Mouse (Mus musculus) neutrophil, adult 59 days (primary cell): Measurements from ENCODE around the gene Akt2. TPM values are rescaled to one million over a fixed set of nuclear protein-coding genes. Genes with fewer than 3 reads are reported as not detected.

ENCODE experiments used
- total RNA-seq, 2 experiments: library from RNA; stranded (reverse); gene quantifications; 1 replicate in 1 of 2; 2 replicates in 1 of 2; pipeline ENCODE4 v1.2.4; 2023

Gene Akt2
- total RNA-seq: 100 to 1,000 TPM; 109 to 111 TPM

DNA sequence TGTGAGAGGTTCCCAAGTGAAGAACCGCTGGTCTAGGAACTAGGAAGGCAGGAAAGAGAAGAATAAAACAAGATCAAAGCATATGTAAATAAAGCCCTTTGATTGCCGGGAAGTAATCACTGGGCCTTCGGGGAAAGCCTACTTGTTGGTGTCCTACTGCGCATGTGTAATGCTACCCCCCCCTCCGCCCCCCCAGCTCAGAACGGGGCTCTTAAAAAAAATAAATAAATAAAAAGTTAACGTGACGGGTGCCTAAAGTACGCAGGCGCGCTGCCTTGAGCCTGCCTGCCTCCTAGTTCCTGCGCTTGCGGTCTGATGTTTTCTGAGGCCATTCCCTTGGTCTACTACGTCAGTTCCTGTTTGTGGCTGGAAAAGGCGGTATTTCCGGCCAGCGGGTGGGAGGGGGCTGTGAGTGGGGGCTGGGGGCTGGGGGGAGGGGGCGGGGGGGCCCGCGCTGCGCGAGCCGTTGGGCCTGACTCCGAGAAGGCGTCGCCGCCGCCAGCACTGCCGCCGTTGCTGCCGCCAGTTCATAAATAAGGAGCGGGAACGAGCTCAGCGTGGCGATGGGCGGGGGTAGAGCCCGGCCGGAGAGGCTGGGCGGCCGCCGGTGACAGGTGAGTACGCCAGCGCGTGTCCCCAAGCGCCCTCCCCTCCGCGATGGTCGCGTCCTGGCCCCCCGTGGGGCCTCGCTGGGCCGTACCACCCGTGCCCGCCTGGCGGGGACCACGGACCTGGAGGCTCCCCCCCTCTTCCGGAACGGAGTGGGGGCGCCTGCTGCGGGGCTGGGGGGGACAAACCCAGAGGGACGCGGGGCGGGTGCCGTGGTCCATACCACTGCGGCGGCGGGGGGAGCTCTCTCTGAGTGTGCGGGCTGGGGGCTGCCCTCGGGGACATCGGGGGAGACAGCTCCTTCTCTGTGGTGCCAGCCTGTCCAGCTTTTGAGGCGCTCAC, at the start of gene Akt2:
TSS of gene Akt2 (plus strand) at position 287 of the 951 bp plus-strand sequence.

DNA sequence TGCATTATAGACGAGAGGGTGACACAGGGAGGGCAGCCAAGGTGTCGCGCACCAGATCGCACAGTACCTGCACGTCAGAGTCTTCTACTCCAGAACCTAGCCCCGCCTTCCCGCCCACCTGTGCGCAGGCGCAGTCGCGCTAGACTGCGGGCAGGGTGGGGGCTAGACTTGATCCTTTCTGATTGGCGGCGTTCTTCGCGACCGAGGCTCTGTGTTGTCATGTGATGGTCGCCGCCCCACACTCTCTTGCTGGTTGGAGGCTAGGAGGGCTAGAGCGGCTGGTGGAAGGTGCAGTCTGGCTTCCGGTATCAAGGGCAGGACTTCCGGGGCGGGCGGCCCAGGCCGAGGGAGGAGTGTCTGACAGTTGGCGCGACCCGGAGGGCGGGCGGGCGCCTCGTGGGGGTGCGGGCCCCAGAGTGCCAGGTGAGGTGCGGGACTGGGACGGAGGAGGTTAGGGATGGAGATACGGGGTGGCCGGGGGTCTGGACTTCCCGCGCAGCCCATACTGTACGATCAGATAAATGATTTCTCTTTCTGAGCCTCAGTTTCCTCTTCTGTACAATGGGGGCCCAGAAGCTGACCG, 38.3 kb upstream of the Akt2 start, which contains the start of the genes Pld3 and 2310022A10Rik:
TSS of gene Pld3 (minus strand) at position 288 of the 583 bp plus-strand sequence.
TSS of gene 2310022A10Rik (plus strand) at position 303 of the 583 bp plus-strand sequence.

DNA sequence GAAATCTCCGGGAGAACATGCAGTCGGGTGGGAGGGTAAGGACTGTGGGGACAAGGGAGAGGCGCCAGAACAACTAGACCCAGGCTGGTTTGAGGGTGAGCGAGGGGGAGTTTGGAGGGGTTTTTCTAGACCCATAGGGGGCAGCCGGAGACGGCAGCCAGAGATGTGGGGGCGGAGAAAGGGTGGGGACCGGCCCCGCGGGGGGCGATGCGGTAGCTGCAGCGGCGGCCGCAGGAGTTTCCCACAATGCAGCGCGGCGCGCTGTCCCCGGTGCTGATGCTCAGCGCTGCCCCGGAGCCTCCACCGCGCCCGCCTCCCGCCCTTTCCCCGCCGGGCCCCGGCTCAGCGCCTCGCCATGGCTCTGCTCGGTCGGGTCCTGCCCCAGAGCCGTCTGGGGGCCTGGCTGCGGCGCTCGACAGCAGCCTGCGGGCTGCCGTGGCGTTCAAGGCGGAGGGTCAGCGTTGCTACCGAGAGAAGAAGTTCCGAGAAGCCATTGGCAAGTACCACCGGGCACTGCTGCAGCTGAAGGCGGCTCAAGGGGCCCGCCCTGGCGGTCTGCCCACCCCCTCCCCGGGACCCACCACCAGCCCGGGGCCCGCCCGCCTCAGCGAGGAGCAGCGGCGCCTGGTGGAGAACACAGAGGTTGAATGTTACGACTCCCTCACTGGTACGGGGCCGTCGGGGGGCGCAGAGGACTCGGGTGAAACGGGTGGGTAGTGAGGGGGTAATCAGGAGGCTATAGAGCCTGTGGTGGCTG, 62.5 kb downstream of the Akt2 start, which contains the start of gene Ttc9b:
TSS of gene Ttc9b (plus strand) at position 235 of the 757 bp plus-strand sequence.

DNA sequence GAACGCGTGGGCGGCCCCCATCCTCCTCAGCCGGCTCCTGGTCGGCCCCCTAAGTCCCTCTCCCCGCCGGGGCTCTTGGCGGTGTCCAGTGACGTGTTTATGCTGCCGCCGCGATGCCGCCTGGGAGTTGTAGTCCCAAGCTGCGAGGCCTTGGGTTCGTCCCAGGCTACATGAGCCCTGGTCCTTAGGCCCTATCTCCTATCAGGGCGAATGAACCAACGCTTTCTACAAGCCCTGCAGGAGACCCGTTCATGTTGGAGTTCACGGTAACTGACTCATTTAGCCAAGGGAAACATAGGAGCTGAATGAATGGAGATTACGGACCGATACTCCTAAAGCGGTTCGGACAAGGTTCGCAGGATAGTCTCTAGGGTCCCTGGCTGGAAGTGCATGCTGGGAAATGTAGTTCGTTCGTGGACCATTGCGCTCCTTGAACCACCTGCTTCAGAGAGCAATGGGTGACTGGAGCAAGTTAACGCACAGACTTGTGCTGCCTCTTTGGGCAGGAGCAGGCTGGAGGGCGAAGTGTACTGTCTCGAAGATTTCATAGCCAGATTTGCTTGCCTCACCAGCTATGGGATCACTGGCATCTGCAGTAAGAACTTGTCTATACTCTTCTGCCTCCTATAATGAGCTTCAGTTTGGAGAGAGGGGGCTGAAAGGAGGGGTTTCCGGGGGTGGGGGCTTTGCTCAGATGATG, 83.3 kb downstream of the Akt2 start, which contains the start of gene Map3k10:
TSS of gene Map3k10 (minus strand) at position 77 of the 700 bp plus-strand sequence.

DNA sequence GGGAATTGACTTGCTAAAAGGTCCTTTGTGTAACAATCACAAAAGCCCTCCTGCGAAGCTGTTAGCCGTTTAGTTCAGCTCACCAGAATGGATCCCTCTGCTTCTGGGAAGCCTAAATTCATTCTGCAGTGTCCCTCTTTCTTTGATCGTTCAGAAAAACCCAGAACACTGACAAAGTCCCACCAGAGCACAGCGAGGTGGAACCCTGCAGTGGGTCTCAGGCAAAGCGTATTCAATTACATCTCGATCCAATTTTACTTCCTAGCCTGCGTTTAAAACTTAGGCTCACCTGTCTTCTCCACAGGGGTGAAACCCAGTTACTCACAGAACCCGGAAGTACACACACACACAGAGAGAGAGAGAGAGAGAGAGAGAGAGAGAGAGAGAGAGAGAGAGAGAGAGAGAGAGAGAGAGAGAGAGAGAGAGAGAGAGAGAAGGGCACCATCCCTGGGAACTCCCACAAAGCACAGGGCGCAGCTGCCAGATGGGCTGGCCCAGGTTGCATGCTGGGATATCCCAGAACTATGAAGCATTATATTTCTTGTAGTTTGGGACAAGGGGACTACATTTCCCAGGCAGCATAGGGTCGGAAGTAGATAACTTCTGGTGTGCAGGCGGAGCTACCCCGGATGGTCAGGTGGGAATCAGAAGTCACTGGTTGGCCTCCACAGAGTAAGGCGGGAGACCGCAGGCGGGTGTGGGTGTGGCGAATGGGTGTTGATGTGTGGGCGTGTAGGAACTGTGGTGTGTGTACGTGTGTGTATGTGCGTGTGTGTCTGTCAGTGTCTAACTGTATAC, 97.7 kb downstream of the Akt2 start, which contains the start of gene Zfp607b:
TSS of gene Zfp607b (plus strand) at position 526 of the 798 bp plus-strand sequence.

Other genes starting within 250 kb of the Akt2 start
- gene Shkbp1, start 235.5 kb upstream of the Akt2 start, total RNA-seq: 100 to 1,000 TPM; 100 to 108 TPM
- gene Gm20479, start 234.1 kb upstream of the Akt2 start, total RNA-seq: 10 to 100 TPM in 1 of 2 experiments, not detected in 1; 10.9 TPM
- under 1 TPM; 0.07 to 0.09 TPM for gene Sptbn4, start 143.9 kb upstream of the Akt2 start, total RNA-seq
- 10 to 100 TPM; 31.2 to 58.3 TPM for gene Blvrb, start 143.6 kb upstream of the Akt2 start, total RNA-seq
- 10 to 100 TPM; 27.9 to 32.9 TPM for gene Sertad3, start 117.8 kb upstream of the Akt2 start, total RNA-seq
- 10 to 100 TPM; 43.3 to 43.4 TPM for gene Sertad1, start 104.6 kb upstream of the Akt2 start, total RNA-seq
- gene Prx, start 92.2 kb upstream of the Akt2 start, total RNA-seq: under 1 TPM; 0.68 to 0.80 TPM
- gene Hipk4, start 68.3 kb upstream of the Akt2 start, total RNA-seq: under 1 TPM in 1 of 2 experiments, not detected in 1; 0.36 TPM
- gene Pld3, start 38.3 kb upstream of the Akt2 start, total RNA-seq: 10 to 100 TPM; 19.5 to 22.3 TPM
- 10 to 100 TPM; 12.4 to 13.8 TPM for gene 2310022A10Rik, start 38.3 kb upstream of the Akt2 start, total RNA-seq
- not detected for gene Ttc9b, start 62.4 kb downstream of the Akt2 start, total RNA-seq
- 1 to 10 TPM; 4.9 to 6.5 TPM for gene Map3k10, start 83.0 kb downstream of the Akt2 start, total RNA-seq
- gene Zfp607b, start 97.8 kb downstream of the Akt2 start, total RNA-seq: under 1 TPM; 0.13 to 0.51 TPM
- gene Zfp60, start 139.8 kb downstream of the Akt2 start, total RNA-seq: 1 to 10 TPM; 2.7 to 3.6 TPM
- gene Zfp626, start 215.6 kb downstream of the Akt2 start, total RNA-seq: 1 to 10 TPM; 4.2 to 4.8 TPM
- gene Zfp59, start 247.1 kb downstream of the Akt2 start, total RNA-seq: 1 to 10 TPM in 1 of 2 experiments, under 1 TPM in 1; 0.73 to 1.3 TPM